Mouse (Mus musculus) hindbrain, embryonic 14.5 days (tissue): ENCODE data around the gene Fam168a. TPM values are rescaled to one million over a fixed set of nuclear protein-coding genes. Genes with fewer than 3 reads are reported as not detected.
"Not testable (repeated sequence)": the region's sequence is repeated elsewhere in the genome, so short reads cannot be mapped to it uniquely, and the experiment has no call there.

Source experiments
- ATAC-seq: fragments of 200-750 bp; cut with Nextera tagmentation; 2 replicates; pipeline ENCODE4 v1.8.0; 2017; ENCODE audit warnings: moderate number of reproducible peaks, mild to moderate bottlenecking, moderate TSS enrichment, moderate library complexity; ENCODE audit not compliant: low FRiP score
- DNase-seq: peaks from one replicate; pipeline ENCODE4 v3.0.0-alpha.2; 2015; ENCODE audit warnings: low spot score
- H3K27ac ChIP-seq: fragments of 300-500 bp; sonication (generic); 2 replicates; pipeline ENCODE4 v1.5.1; 2014; ENCODE audit warnings: mild to moderate bottlenecking, moderate library complexity
- H3K27me3 ChIP-seq: fragments of 300-500 bp; sonication (generic); 2 replicates; pipeline ENCODE4 v1.6.1; 2014; ENCODE audit warnings: mild to moderate bottlenecking, low read length, mixed read lengths; ENCODE audit not compliant: control insufficient read depth, insufficient read depth
- H3K36me3 ChIP-seq: fragments of 300-500 bp; sonication (generic); replicated peaks from 2 replicates; pipeline ENCODE4 v1.6.1; 2014; ENCODE audit not compliant: control insufficient read depth, insufficient read depth
- H3K4me1 ChIP-seq: fragments of 300-500 bp; sonication (generic); replicated peaks from 2 replicates; pipeline ENCODE4 v1.6.1; 2014; ENCODE audit warnings: antibody characterized with exemption, low read length, mixed read lengths; ENCODE audit not compliant: control insufficient read depth, insufficient read depth
- H3K4me2 ChIP-seq: fragments of 300-500 bp; sonication (generic); replicated peaks from 2 replicates; pipeline ENCODE4 v1.6.1; 2014; ENCODE audit warnings: mild to moderate bottlenecking, moderate library complexity
- H3K4me3 ChIP-seq: fragments of 300-500 bp; sonication (generic); replicated peaks from 2 replicates; pipeline ENCODE4 v1.5.1; 2014; ENCODE audit warnings: mild to moderate bottlenecking, low read length
- H3K9ac ChIP-seq: fragments of 300-500 bp; sonication (generic); 2 replicates; pipeline ENCODE4 v1.6.1; 2014
- H3K9me3 ChIP-seq: fragments of 300-500 bp; sonication (generic); 2 replicates; pipeline ENCODE4 v1.6.1; 2016; ENCODE audit warnings: low read length; ENCODE audit not compliant: control insufficient read depth
- WGBS: fragments of 180-500 bp; shearing (Covaris S2); extraction: QIAGEN DNeasy Blood & Tissue Kit; methylation state at CpG from one replicate; pipeline ENCODE4 v1.1.7; 2014; 5-methylcytosine and 5-hydroxymethylcytosine counted together
- polyA plus RNA-seq: library from polyadenylated mRNA; unstranded; fragments of >200 nt; fragmentation: Nextera tagmentation; extraction: Ambion mirVana; gene quantifications from 2 replicates; pipeline ENCODE4 v1.2.1, GENCODE M21; 2014

Gene Fam168a
- polyA plus RNA-seq, 1 experiment from 2014 or later, result 124 TPM

DNA sequence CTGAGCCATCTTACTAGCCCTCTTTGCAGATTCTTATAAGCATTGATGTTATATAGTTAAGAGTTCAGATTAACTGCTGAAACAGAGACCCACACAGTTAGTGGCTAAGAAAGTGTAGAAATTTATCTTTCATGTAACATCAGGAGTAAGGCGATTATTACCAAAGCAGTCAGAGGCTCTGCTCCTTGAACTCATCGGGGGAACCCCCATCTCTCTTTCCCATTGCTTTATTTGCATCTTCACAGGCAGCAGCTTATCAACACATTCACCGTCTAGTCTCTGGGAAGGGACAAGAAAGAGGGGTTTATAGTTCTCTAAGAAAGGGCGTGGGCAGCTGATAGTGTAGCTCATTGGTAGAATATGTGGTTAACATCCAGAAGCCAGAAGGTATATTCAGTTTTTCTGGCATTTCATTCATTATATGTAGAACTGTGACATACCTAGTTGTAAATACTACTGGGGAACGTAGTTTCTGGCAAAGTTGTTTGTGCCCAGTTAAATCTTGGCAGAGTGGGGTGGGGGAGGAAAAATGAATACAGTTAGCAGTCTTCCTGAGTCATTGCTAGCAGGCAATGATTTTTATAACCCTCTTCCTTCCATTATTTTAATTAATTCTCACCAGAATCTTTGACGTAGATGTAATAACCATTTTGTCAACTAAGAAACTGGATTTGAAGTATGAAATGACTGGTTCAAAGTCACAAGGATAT lies 26.1 kb downstream of the Fam168a start:
- no peak for DNase-seq
- peaks cover 14% of the 10 kb centered on the region; the same call in 1 of the 2 replicates for H3K4me1 ChIP-seq
- no peak overlapping the region for H3K4me3 ChIP-seq
- H3K4me2 ChIP-seq, result no peak overlapping the region
- no peaks in the 10 kb centered on the region for H3K9me3 ChIP-seq
- H3K27ac ChIP-seq, result no peak overlapping the region
- ATAC-seq, result no peak
- no peak overlapping the region for H3K9ac ChIP-seq
- no peaks in the 10 kb centered on the region for H3K27me3 ChIP-seq
- WGBS, result 64% methylated on average over 6 of the region's 6 CpGs
- no peaks in the 10 kb centered on the region for H3K36me3 ChIP-seq

DNA sequence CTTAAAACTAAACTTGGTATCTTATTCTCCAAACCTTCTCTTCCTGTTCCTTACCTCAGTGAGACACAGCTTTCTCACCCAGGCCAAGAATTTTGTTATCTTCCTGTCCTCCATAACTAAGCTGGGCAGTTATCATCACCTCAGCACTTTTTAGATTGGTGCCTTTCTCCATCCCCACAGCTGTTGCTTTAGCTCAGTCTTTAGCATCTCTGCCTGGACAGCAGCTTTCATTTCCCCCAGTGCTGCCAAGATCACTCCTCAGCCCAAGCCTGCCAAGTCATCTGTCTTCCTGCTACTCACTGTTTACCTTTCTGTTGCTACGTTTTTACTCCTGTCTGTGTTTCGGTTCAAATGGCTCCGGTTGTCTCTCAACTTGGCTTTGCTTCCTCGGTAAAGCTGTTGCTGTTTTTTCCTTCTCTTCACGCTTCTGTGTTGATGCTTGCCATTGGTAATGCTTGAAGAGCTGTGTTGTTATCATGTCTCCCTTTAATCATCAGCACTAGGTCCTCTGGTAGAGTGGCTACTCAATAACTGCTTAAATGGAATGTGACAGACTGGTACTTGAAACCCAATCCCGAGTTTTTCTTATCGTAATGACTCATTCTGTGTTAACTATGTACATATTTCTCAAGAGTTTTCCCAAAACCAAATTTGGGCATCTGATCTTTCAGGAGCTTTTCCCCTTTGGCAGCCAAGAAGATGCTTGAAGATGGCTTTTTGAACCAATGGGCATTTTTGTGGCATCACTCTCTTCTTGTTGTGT lies 26.8 kb downstream of the Fam168a start:
- peaks cover 14% of the 10 kb centered on the region; the same call in 1 of the 2 replicates for H3K4me1 ChIP-seq
- H3K36me3 ChIP-seq, result no peaks in the 10 kb centered on the region
- H3K27ac ChIP-seq, result no peak overlapping the region
- ATAC-seq (no peak), DNase-seq (no peak)
- no peaks in the 10 kb centered on the region for H3K9me3 ChIP-seq
- H3K4me2 ChIP-seq, result no peak overlapping the region
- WGBS, result 66% methylated on average over 7 of the region's 7 CpGs
- H3K9ac ChIP-seq, result no peak overlapping the region
- no peak overlapping the region for H3K4me3 ChIP-seq
- no peaks in the 10 kb centered on the region for H3K27me3 ChIP-seq

DNA sequence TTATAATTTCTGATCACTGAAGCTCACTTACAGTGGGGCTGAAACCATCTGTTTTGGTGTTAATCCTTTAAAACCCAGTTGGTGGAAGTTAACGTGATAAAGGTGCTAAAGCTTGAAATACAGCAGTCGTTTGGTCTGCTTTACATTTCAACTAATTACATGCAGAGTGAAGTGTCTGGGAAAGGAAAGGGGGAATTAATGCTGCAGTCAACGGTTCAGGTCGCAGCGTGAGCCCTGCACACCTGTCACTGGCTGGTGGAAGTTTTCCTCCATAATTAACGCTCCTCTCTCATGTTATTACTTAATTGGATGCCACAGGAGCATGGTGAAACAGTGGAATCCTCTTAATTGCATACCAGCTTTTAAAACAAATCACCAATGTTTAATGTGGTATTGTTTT lies 27.8 kb downstream of the Fam168a start:
- DNase-seq, result no peak
- 39% methylated on average over 6 of the region's 6 CpGs for WGBS

DNA sequence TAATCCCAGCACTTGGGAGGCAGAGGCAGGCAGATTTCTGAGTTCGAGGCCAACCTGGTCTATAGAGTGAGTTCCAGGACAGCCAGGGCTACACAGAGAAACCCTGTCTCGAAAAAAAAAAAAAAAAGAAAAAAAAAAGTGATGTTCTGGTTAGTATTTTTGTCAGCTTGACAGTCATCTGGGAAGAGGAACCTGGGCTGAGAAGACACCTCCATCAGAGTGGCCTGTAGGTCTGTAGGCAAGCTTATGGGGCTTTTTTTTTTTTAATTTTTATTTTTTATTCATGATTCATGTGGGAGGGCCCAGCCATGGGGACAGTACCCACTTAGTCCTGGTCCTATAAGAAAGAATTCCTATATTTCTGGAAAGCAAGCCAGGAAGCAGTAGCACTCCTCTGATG lies 28.5 kb downstream of the Fam168a start:
- not testable (repeated sequence) for H3K4me3 ChIP-seq, H3K27ac ChIP-seq, H3K36me3 ChIP-seq, H3K9ac ChIP-seq, DNase-seq, ATAC-seq, H3K27me3 ChIP-seq, H3K9me3 ChIP-seq, H3K4me2 ChIP-seq
- WGBS, result 83% methylated on average over 2 of the region's 2 CpGs
- peaks cover 14% of the 10 kb centered on the region; the same call in 1 of the 2 replicates for H3K4me1 ChIP-seq

More for the DNA sequence above, 27.8 kb downstream of the Fam168a start:
- Histone ChIP-seq H3K9me3 (no peaks in the 10 kb centered on the region), H3K4me1 (peaks cover 14% of the 10 kb centered on the region; the same call in 1 of the 2 replicates), H3K27ac (no peak overlapping the region), H3K4me2 (no peak overlapping the region), H3K9ac (no peak overlapping the region), H3K27me3 (no peaks in the 10 kb centered on the region), H3K4me3 (no peak overlapping the region), H3K36me3 (no peaks in the 10 kb centered on the region)
- ATAC-seq, result no peak

DNA sequence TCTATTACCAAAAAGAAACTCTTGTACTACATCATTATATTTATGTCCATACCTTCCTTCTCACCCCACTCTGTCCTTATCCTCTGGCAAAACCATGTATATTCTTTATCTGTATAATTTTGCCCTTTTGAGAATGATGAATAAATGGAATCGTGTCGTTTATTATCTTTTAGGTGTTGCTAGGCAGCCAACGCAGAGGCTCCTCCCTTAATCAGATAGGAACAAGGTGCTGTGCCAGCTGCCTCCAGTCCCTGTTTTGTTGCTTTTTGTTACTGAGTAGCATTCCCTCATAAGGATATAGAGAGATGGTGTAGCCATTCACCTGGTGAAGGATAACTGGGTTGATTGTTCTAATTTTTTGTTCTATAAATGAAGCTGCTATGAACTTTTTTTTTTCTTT lies 29.7 kb downstream of the Fam168a start:
- 84% methylated on average over 3 of the region's 3 CpGs for WGBS
- H3K36me3 ChIP-seq, result no peaks in the 10 kb centered on the region
- no peaks in the 10 kb centered on the region for H3K27me3 ChIP-seq
- no peak overlapping the region for H3K9ac ChIP-seq
- H3K4me3 ChIP-seq, result no peak overlapping the region
- H3K4me1 ChIP-seq, result peaks cover 14% of the 10 kb centered on the region; the same call in 1 of the 2 replicates
- no peak overlapping the region for H3K27ac ChIP-seq
- no peak overlapping the region for H3K4me2 ChIP-seq
- DNase-seq (no peak), ATAC-seq (no peak)
- H3K9me3 ChIP-seq, result no peaks in the 10 kb centered on the region

DNA sequence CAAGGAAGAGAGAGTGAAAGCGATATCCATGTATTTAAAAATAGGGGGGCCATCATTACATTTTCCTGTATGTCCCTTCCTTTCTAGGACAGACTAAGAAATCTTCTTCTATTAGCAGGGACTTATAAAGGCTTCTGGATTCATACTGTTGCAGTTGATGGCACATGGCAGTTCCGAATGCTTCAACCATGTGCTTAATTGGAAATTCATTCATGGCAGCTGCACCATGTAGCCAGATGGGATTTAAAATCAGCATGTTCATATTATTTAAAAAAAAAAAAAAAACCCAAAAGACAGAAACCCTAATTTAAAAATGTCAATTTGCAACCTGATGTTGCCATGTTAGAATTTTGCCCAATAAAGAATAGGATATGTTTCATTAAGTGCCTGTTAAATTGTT lies 37.9 kb downstream of the Fam168a start:
- H3K36me3 ChIP-seq, result no peaks in the 10 kb centered on the region
- WGBS, result 73% methylated on average over 2 of the region's 2 CpGs
- DNase-seq (no peak), ATAC-seq (no peak)
- no peak overlapping the region for H3K9ac ChIP-seq
- no peak overlapping the region for H3K27ac ChIP-seq
- no peak overlapping the region for H3K4me3 ChIP-seq
- H3K9me3 ChIP-seq, result no peaks in the 10 kb centered on the region
- H3K4me1 ChIP-seq, result 0 out of 2 replicates have a peak, but pooled peaks cover 7% of the 10 kb centered on the region
- no peaks in the 10 kb centered on the region for H3K27me3 ChIP-seq
- no peak overlapping the region for H3K4me2 ChIP-seq

DNA sequence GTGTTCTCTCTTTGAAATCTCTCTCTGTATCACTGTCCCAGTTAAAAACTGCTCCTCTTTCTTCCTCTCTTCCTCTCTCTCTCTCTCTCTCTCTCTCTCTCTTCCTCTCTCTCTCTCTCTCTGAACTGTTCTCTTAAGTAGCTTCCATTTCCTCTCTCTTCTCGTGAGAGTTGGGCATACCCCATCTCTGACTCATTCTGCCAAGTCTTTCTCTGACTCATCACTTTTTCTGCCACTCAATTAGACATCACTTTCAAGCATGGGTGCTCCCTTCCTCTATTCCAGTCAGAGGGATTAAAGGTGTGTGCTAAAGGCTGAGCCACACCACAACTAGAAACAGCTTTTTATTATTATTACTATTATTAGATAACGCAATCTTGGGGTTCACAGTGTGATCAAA lies 43.7 kb downstream of the Fam168a start:
- Histone ChIP-seq H3K4me2 (no peak overlapping the region), H3K9ac (no peak overlapping the region), H3K36me3 (no peaks in the 10 kb centered on the region), H3K4me3 (no peak overlapping the region), H3K4me1 (no peaks in the 10 kb centered on the region), H3K27ac (no peak overlapping the region), H3K9me3 (no peaks in the 10 kb centered on the region), H3K27me3 (no peaks in the 10 kb centered on the region)
- WGBS, result 87% methylated on average over 2 of the region's 2 CpGs
- ATAC-seq (no peak), DNase-seq (no peak)

DNA sequence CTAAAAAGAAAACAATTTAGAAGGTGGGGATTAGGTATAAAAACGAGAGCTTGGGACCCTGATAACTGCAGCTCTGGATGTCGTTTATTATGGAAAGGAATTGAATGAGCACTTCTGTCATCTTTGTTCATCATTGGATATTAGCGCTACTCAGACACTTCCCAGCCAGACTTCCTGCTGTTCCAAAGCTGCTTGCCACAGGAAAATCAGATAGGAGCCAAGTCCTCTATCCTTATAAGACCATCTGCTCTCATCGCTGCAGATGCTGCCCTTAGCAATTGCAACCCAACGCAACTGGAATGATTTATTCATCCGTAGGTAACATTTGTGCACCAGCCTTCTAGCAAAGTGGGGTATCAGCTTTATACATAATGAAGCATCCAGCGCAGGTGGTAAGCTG lies 52.3 kb downstream of the Fam168a start:
- Histone ChIP-seq H3K9ac (no peak overlapping the region), H3K4me2 (no peak overlapping the region), H3K4me1 (no peaks in the 10 kb centered on the region), H3K27ac (0 out of 2 replicates have a peak overlapping the region, but pooled peaks have one; percentile 17), H3K27me3 (no peaks in the 10 kb centered on the region), H3K4me3 (no peak overlapping the region), H3K9me3 (no peaks in the 10 kb centered on the region; the same call in 1 of the 2 replicates), H3K36me3 (no peaks in the 10 kb centered on the region)
- ATAC-seq (no peak), DNase-seq (no peak)
- 77% methylated on average over 7 of the region's 7 CpGs for WGBS

DNA sequence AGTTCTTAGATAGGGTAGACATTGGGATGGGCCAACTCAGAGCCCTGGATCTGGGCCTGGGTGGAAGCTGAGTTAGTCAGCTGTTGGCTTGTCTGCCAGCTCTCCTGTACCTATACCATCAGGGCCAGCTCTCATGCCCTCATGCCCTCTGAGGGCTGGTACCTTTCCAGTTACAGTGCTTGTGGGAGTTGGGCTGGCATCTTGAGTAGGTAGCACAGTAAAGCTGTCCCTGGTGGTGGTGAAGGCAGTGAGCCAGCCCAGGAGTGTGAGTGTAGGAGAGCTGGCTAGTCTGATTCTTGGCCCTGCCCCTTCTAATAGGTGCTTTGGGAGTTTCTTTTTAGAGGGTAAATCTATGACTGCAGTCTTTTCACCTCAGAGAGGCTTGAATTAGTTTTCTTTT lies 56.3 kb downstream of the Fam168a start:
- no peak overlapping the region for H3K4me2 ChIP-seq
- no peaks in the 10 kb centered on the region for H3K4me1 ChIP-seq
- no peak for ATAC-seq
- H3K27me3 ChIP-seq, result no peaks in the 10 kb centered on the region
- no peak overlapping the region for H3K4me3 ChIP-seq
- no peaks in the 10 kb centered on the region for H3K36me3 ChIP-seq
- no peak overlapping the region for H3K9ac ChIP-seq
- no peak for DNase-seq
- H3K9me3 ChIP-seq, result no peaks in the 10 kb centered on the region
- H3K27ac ChIP-seq, result peak overlapping the region; percentile 5; the same call in 1 of the 2 replicates
